Mouse (Mus musculus) hindbrain, embryonic 14.5 days (tissue): ENCODE results near the gene Wt1. TPM values are rescaled to one million over a fixed set of nuclear protein-coding genes. Genes with fewer than 3 reads are reported as not detected.

Experiments used
- polyA plus RNA-seq: library from polyadenylated mRNA; unstranded; fragments of >200 nt; fragmentation: Nextera tagmentation; extraction: Ambion mirVana; gene quantifications from 2 replicates; pipeline ENCODE4 v1.2.1, GENCODE M21; 2014

Wt1 gene
- polyA plus RNA-seq, 1 experiment from 2014 or later, result 1.5 TPM

Other genes with a start within 250 kb of the Wt1 start
- gene Eif3m, start 109.4 kb upstream of the Wt1 start, polyA plus RNA-seq, result 190 and 199 TPM in 2 replicates
- gene Gm11060, start 34.5 kb upstream of the Wt1 start, polyA plus RNA-seq, result not detected in 2 replicates
- gene Them7, start 97.8 kb downstream of the Wt1 start, polyA plus RNA-seq, result not detected in 2 replicates